Mouse (Mus musculus): ENCODE measurements at regions not wholly inside any gene's neighbourhood (a gene's known extent, or its start where the extent isn't known, plus 50 kb on each side); places are given as distances from the start of the nearest gene placed in this dataset.

- no peak for TF ChIP-seq CTCF (IDR thresholded peaks at IDR 0.05; ENCODE audit: control insufficient read depth, insufficient read depth, insufficient read length)
- TF ChIP-seq MAX (IDR thresholded peaks at IDR 0.05) = no peak
- TF ChIP-seq USF1 (IDR thresholded peaks at IDR 0.05; ENCODE audit: low read depth) = no peak
- no peak for TF ChIP-seq FOSL1 (IDR thresholded peaks at IDR 0.05; ENCODE audit: insufficient read depth, low read length, poor library complexity, severe bottlenecking)
- TF ChIP-seq MYOG (IDR thresholded peaks at IDR 0.05; ENCODE audit: control insufficient read depth, extremely low read depth, insufficient read length) = no peak
- TF ChIP-seq CEBPB (IDR thresholded peaks at IDR 0.05; ENCODE audit: low read depth) = no peak
- TF ChIP-seq MYOD1 (IDR thresholded peaks at IDR 0.05; ENCODE audit: control insufficient read depth, insufficient read length, low read depth) = no peak
Measured at GRCm38 (mm10) chr8:126736441-126736962, 142.7 kb upstream of the Irf2bp2 start.
